In genomic region chr2:35676075-35676665, GRCm38 (mm10) we compare ENCODE assay signal across 9 mouse cellular contexts.
DNase-seq lines count a peak whose midpoint lies in the region; ATAC-seq and TF ChIP-seq lines count a peak whose summit lies in the region.
"Had no signal": no experiment of that assay in that cellular context is flagged by ENCODE, and none has a peak within 500 bp of the region (broad histone marks: within the 10 kb centered on the region; RNA-seq: fewer than 3 reads in every experiment).

No protein-coding gene starts in this region.

- no peaks in the 10 kb centered on the region for H3K36me3 ChIP-seq in embryonic facial prominence, embryonic 11.5 days (replicated peaks; ENCODE audit: control insufficient read depth, insufficient read depth, low read depth, low read length)
- peaks cover 21% of the 10 kb centered on the region for H3K36me3 ChIP-seq in embryonic facial prominence, embryonic 10.5 days (replicated peaks)
- peaks cover 43% of the 10 kb centered on the region for H3K36me3 ChIP-seq in E14TG2a.4 (ENCODE audit: insufficient read depth, low read length)
- H3K36me3 ChIP-seq in forebrain, embryonic 15.5 days: no peaks in the 10 kb centered on the region
- no peaks in the 10 kb centered on the region for H3K36me3 ChIP-seq in stomach, embryonic 15.5 days

- no peaks in the 10 kb centered on the region for H3K27me3 ChIP-seq in embryonic facial prominence, embryonic 11.5 days (ENCODE audit: control insufficient read depth, insufficient read depth, low read length)
- no peaks in the 10 kb centered on the region for H3K27me3 ChIP-seq in embryonic facial prominence, embryonic 10.5 days (replicated peaks; ENCODE audit: low read depth, poor library complexity, severe bottlenecking)
- no peaks in the 10 kb centered on the region for H3K27me3 ChIP-seq in E14TG2a.4 (ENCODE audit: insufficient read depth, low read length)
- no peaks in the 10 kb centered on the region for H3K27me3 ChIP-seq in forebrain, embryonic 15.5 days
- no peaks in the 10 kb centered on the region for H3K27me3 ChIP-seq in stomach, embryonic 15.5 days (replicated peaks)
- H3K27me3 ChIP-seq: CH12.LX had no signal

- H3K9ac ChIP-seq in embryonic facial prominence, embryonic 11.5 days (replicated peaks; ENCODE audit: low read length): no peak overlapping the region
- peak overlapping the region; percentile 29 for H3K9ac ChIP-seq in forebrain, embryonic 15.5 days (replicated peaks)
- no peak overlapping the region for H3K9ac ChIP-seq in stomach, embryonic 15.5 days

- H3K4me3 ChIP-seq in embryonic facial prominence, embryonic 11.5 days (ENCODE audit: low read depth, low read length): no peak overlapping the region
- no peak overlapping the region for H3K4me3 ChIP-seq in embryonic facial prominence, embryonic 10.5 days
- H3K4me3 ChIP-seq in E14TG2a.4 (replicated peaks; ENCODE audit: low read length): peak overlapping the region; percentile 15; the same call in 1 of the 2 replicates
- H3K4me3 ChIP-seq in forebrain, embryonic 15.5 days: no peak overlapping the region
- no peak overlapping the region for H3K4me3 ChIP-seq in stomach, embryonic 15.5 days (replicated peaks)

- 0 out of 2 replicates have a peak overlapping the region, but pooled peaks have one; percentile 20 for H3K27ac ChIP-seq in embryonic facial prominence, embryonic 11.5 days (replicated peaks; ENCODE audit: low read depth, low read length)
- H3K27ac ChIP-seq in embryonic facial prominence, embryonic 10.5 days (replicated peaks): no peak overlapping the region
- peak overlapping the region; percentile 66 for H3K27ac ChIP-seq in forebrain, embryonic 15.5 days (replicated peaks)
- peak overlapping the region; percentile 80 for H3K27ac ChIP-seq in stomach, embryonic 15.5 days

- TF ChIP-seq CTCF in E14TG2a.4 (conservative IDR thresholded peaks at IDR 0.05; ENCODE audit: low read length): no peak

- H3K9me3 ChIP-seq in embryonic facial prominence, embryonic 11.5 days (replicated peaks; ENCODE audit: control insufficient read depth, low read length): no peaks in the 10 kb centered on the region
- H3K9me3 ChIP-seq in embryonic facial prominence, embryonic 10.5 days: no peaks in the 10 kb centered on the region
- no peaks in the 10 kb centered on the region for H3K9me3 ChIP-seq in E14TG2a.4 (ENCODE audit: low read length)
- H3K9me3 ChIP-seq in forebrain, embryonic 15.5 days: no peaks in the 10 kb centered on the region
- H3K9me3 ChIP-seq in stomach, embryonic 15.5 days: no peaks in the 10 kb centered on the region

- DNase-seq in embryonic facial prominence, embryonic 11.5 days (ENCODE audit: low spot score): no peak
- DNase-seq in embryonic facial prominence, embryonic 10.5 days (ENCODE audit: low spot score): no peak
- DNase-seq in kidney, postnatal 25 days: peak; percentile 74 to 84
- no peak for DNase-seq in right cerebral cortex, postnatal 14 days
- DNase-seq in layer of hippocampus, adult 8-10 months (ENCODE audit: low spot score in 2 of 2): no peak

- ATAC-seq in embryonic facial prominence, embryonic 11.5 days (replicated peaks; ENCODE audit: insufficient number of reproducible peaks, low FRiP score, low TSS enrichment, low read depth): no peak
- ATAC-seq in forebrain, embryonic 15.5 days (replicated peaks): peak; percentile 23; the same call in 1 of the 2 replicates
- ATAC-seq in stomach, embryonic 15.5 days (ENCODE audit: insufficient read depth, low FRiP score, low read depth): peak; percentile 30; the same call in 1 of the 2 replicates

- peaks cover 38% of the 10 kb centered on the region for H3K4me1 ChIP-seq in embryonic facial prominence, embryonic 11.5 days (ENCODE audit: control insufficient read depth, insufficient read depth, low read length)
- H3K4me1 ChIP-seq in embryonic facial prominence, embryonic 10.5 days: peaks cover 92% of the 10 kb centered on the region
- peaks cover 99% of the 10 kb centered on the region for H3K4me1 ChIP-seq in E14TG2a.4 (replicated peaks; ENCODE audit: low read depth, low read length)
- peaks cover 88% of the 10 kb centered on the region for H3K4me1 ChIP-seq in forebrain, embryonic 15.5 days
- peaks cover 84% of the 10 kb centered on the region for H3K4me1 ChIP-seq in stomach, embryonic 15.5 days

- 32% methylated on average over 5 of the region's 5 CpGs for WGBS in embryonic facial prominence, embryonic 11.5 days
- WGBS in embryonic facial prominence, embryonic 10.5 days: 67% methylated on average over 5 of the region's 5 CpGs
- WGBS in forebrain, embryonic 15.5 days: 27% methylated on average over 5 of the region's 5 CpGs
- WGBS in stomach, embryonic 15.5 days: 26% methylated on average over 5 of the region's 5 CpGs

- no peak overlapping the region for H3K4me2 ChIP-seq in embryonic facial prominence, embryonic 11.5 days (ENCODE audit: low read depth, low read length)
- 0 out of 2 replicates have a peak overlapping the region, but pooled peaks have one; percentile 4 for H3K4me2 ChIP-seq in forebrain, embryonic 15.5 days (replicated peaks)
- H3K4me2 ChIP-seq in stomach, embryonic 15.5 days: peak overlapping the region; percentile 28; the same call in 1 of the 2 replicates

Comparison
In these comparisons a context has a peak if more than half of its experiments do, and no peak if none do; other contexts are left out.
1. DNase-seq: peak in kidney, postnatal 25 days (2 of 2); none in embryonic facial prominence, embryonic 11.5 days (single experiment), embryonic facial prominence, embryonic 10.5 days (single experiment), right cerebral cortex, postnatal 14 days (single experiment) and layer of hippocampus, adult 8-10 months (0 of 2).